Mouse (Mus musculus): ENCODE data around the gene Dapk1.
"Not testable (repeated sequence)": the region's sequence is repeated elsewhere in the genome, so short reads cannot be mapped to it uniquely, and the experiment has no call there.

Gene Dapk1

GRCm38 (mm10) chr13:60601436-60602415 is at the start of gene Dapk1:
Dapk1 (plus strand) TSS chr13:60601947.
- peak; percentile 93 for DNase-seq

DNA sequence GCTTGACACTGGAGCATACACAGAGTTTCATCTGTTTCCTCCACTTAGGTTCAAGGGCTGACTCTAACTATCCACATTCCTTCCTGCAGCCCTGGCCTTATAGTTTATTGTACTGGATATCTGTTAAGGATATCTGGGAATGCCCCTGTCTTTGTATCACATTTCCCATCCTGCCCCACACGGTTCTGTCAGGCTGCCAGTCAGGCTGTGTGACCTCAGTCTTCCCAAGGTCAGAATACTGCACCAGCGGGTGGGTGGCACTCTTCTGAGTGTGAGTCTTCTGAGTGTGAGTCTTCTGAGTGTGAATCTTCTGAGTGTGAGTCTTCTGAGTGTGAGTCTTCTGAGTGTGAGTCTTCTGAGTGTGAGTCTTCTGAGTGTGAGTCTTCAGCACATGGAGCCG is 48.4 kb upstream of the Dapk1 start:
- DNase-seq, result no peak

- no peak for DNase-seq
Observed at GRCm38 (mm10) chr13:60556476-60556875, 45.3 kb upstream of the Dapk1 start.

DNA sequence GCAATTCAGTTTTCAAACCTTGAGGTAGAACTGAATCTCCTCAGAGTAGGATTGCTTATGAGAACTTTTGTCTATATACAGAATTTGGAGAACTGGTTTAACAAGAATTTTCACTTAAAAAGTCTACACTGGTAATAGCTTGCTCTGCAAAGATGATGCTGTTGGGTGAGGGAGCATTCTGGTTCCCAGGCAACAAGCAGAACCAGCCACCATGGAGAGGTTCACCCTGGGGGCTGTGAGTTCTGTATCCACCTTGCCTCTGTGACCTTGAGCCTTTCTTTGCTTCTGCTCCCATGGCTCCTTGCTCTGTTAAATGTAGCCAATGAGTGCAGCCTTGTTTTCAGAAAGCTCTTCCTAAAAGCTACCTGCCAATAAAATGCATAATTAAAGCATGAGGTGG is 44.8 kb upstream of the Dapk1 start:
- no peak for DNase-seq

DNA sequence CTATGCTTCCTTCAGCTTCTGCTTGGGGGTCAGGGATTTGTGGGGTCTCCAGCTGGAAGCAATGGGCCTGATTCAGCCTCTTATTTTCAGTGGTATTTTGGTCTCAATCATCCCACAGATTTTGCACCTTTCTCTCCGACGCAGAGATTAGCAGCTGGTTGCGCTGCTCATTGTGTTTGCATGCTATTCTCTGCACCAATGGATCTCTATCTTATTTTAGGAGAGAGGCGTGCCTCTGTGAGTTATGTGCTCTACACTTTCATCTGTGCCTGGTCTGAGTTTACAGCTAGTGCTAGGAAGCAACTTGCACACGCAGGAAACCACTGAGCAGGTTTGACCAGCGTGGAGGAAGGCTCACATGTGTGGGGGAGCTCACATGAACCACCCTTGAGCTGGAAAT is 37.4 kb upstream of the Dapk1 start:
- no peak for DNase-seq

DNA sequence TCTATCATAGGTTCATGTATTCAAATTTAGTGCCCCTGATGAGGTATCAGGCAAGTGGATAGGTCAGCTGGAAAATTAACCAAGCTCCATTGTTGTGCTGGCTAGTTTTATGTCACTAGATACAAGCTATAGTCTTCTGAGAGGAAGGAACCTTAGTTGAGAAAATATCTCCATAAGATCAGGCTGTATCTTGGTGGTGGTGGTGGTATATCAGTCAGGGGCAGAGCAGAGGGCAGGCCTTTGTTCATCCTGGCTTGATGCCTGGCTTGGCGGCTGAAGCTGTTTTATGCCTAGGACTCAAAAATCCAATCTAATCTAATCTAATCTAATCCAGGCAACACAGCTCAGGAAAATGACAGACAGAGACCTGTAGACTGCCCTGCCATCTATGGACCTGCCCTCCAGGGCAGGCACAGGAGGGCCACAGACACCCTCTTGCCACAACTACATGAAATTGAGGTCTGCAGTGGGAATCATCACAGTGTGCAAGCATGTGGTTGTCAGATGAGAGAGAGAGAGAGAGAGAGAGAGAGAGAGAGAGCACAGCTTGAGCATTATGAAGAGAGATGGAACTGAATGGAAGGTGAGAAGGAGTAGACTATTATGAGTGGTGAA is 32.7 kb upstream of the Dapk1 start:
- DNase-seq, result no peak

DNA sequence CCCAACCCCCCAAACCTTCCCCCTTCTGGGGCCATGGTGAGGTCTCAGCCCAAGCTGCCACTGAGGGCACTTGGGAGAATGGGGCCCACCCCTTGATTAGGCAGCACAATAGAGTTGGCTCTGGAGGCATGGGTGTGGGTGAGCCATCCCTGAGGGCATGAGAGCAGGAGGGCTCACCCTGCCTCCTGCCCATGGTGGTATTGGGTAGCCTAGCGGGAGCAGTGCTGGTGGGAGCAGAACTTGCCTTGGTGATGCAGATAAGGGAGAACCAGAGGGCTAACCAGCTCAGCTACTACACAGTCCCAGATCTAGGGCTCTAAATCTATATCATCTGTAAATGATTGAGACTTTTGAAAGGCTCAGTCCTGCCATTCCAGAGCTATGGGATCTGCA is 32.2 kb upstream of the Dapk1 start:
- no peak for DNase-seq

DNA sequence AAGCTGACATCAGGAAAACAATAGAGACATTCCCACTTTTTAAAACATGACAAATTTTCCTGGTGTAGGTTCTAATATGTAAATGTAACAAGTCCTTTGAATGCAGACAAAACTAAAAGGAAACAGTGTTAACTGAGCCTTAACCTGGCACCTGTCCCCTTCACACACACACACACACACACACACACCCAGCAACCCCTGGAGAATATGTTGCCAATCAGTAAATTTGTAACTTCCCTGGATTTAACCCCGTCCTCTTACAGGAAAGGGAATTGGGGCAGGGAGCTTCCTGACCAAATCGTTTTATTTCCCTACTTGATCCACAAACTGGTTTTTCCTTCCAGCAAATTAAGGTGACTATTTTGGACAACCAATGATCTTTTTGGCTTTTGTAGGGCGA is 28.2 kb upstream of the Dapk1 start:
- no peak for DNase-seq

DNA sequence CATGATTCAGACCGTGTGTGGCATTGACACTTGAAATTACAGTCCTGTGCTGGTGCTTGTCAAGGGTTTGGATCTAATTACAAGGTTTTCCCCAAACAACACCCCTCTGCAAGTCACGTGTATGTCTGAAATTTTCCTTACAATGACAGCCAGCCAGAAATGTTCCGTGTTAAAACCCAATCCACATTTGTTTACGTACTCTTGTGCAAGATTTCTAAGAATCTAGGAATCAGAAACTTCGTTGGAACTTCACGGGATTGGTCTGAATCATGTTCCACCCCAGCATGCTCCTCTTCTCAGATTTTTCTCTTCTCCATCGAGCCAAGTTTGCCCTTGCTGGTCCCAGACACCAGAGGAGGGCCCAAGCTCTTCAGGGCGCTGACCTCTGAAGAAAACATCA is 27.8 kb upstream of the Dapk1 start:
- DNase-seq, result no peak

DNA sequence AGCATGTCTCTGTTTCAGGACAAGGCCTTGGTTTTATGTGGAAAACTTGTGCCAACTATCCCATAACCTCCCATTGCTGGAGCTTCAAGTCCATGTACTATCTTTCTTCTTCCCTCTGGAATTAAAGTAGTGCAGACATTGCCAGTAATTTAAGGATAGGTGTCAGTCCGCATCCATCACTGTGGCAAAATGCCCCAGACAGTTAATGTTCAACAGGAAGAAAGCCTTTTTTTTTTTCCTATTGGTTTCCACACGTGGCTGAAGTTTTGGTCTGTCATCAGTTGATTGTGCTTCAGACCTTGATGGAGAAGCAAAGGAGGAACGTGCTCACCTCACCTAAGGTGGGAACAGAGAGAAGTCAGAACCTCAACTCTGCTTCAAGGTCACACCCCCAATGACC is 23.2 kb upstream of the Dapk1 start:
- DNase-seq, result no peak

- DNase-seq, result no peak
Observed at GRCm38 (mm10) chr13:60594866-60595265, 6.9 kb upstream of the Dapk1 start.

DNA sequence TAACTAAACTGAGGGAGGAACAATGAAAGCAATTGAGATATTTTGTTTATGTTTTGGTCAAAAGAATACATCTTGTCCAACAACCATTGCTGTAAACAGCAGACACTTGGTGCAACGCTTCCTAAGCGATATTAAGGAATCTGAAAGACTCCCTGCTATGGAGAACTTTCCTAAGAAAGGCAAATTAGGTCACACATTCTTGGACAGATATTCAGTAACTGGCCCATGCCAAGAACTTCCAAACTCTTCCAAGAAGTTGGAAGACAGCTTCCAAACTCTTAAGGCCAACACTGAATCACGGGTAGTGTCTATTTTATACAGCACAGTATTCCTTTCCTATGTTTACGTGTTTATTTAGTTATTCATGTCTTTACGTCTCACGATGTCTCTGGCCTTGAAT is 6.2 kb upstream of the Dapk1 start:
- DNase-seq, result no peak

DNA sequence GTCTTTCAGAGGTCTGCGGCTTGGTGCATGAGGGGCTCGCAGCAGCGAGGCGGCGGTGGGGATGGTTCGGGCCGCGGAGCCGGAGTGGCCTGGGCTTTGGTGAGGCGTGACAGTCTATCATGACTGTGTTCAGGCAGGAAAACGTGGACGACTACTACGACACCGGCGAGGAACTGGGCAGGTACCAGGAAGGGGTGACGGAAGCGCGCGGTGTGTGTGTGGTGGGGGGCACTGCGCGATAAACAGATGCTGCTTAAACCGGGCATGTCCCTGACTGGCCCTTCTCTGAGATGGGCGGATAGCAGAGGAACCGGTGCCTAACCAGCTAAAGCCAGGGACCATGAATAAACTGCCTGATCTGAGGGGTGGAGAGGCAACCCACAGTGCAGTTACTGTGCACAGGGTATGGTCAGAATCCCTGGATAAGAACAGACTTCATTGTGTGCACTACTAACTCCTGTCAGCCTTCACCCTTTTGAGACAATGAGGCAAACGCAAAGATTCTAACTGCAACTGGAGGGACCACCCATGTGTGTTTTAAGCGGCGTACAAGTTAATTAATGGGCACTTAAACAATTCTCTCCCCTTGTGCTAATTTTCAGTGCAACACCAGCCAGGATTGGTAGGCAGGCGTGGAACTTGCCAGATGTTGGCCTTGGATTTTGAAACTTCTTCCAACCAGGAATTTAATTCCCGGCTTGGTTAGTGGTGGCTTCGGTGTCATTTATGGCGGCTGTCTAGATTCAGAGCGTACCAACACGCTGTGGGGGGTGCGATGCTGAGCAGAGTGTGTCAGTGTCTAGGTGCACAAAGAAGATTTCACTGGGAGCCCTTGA is 887 bp downstream of the Dapk1 start:
- DNase-seq, result peak; percentile 60

DNA sequence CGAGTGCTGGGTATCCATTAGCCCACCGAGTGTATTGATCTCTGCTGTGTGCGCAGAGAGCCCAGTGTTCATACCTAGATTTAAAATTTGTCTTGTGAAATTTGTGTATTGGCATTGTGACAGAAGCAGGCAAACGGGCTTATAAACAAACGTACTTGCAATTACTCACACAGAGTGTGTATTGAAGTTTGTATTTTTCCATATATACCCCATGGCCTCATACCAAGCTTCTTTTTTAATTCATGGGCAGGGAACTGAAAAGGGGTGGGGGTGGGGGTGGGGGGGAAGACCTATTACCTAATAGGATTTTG is 1.5 kb downstream of the Dapk1 start:
- DNase-seq, result no peak

DNA sequence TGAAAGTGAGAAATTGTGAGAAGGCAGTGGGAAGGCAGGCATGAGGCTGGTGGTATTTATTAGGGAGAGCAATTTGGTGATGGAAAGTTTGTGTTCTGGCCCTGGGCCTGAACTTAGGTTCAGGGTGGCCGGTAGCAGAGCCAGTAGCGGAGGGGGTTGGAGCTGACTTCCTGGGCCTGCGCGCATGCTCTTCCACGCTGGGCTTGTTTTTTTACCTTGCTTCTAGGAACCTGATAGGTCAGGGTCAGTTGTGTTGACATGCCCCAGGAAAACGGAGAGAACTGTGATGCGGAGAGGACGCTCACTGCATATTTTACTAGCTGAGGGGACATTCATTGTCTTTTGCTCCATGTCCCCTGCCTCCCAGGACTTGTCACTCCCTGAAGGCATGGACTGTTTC is 5.7 kb downstream of the Dapk1 start:
- no peak for DNase-seq

- DNase-seq, result no peak
Observed at GRCm38 (mm10) chr13:60608411-60609046, 6.8 kb downstream of the Dapk1 start.

DNA sequence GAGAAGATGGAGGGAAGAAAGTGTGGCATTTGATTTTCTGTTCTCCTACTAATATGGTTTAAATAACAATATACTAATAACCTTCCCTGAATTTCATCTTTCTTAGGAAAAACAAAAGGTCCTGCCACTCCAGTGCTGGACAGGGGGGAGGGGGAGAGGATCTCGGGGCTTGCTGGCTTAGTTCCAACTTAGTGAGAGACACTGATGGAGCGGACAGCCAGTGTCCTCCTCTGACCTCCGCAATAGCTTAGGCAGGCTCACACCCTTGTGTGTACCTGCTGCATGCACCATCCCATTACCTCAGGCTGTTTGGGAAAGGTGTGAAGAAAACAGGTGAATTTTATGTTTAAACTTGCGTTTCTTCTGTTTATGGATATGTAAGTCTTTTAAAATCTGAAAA is 7.5 kb downstream of the Dapk1 start:
- no peak for DNase-seq

DNA sequence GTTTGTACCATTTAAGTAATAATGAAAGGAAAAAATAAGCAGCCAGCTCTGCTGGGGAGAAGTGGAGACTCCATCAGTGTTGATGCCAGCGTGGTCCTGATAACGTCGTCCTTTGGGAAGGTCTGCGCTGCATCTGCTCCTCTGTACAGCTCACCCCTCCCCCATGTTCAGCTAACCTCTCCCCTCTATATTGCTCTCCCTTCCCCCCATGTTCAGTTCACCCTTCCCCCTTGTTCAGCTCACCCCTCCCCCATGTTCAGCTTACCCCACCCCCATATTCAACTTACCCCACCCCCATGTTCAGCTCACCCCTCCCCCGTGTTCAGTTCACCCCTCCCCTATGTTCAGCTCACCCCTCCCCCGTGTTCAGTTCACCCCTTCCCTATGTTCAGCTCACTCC is 8.8 kb downstream of the Dapk1 start:
- no peak for DNase-seq

- DNase-seq, result not testable (repeated sequence)
Observed at GRCm38 (mm10) chr13:60610971-60611370, 9.2 kb downstream of the Dapk1 start.

DNA sequence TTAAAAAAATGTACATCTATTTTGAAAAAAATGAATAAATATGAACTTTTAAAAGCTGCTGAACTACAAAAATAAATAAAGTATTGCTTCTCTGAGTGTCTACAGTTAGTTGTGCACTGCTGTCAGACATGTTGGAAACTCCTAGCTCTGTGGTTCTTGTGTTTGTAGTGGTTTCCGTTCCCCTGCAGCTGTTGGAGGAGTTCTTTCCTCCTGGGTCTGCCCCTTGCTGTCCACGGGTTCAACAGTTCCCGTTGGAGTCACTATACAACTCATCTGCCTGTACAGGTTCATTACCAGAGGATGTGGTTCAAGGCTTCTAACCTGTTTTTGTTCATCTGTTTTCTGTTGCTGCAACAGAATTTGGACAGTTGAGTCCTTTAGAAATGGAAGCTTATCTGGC is 10.4 kb downstream of the Dapk1 start:
- DNase-seq, result no peak

- no peak for DNase-seq
Observed at GRCm38 (mm10) chr13:60614154-60614553, 12.4 kb downstream of the Dapk1 start.

DNA sequence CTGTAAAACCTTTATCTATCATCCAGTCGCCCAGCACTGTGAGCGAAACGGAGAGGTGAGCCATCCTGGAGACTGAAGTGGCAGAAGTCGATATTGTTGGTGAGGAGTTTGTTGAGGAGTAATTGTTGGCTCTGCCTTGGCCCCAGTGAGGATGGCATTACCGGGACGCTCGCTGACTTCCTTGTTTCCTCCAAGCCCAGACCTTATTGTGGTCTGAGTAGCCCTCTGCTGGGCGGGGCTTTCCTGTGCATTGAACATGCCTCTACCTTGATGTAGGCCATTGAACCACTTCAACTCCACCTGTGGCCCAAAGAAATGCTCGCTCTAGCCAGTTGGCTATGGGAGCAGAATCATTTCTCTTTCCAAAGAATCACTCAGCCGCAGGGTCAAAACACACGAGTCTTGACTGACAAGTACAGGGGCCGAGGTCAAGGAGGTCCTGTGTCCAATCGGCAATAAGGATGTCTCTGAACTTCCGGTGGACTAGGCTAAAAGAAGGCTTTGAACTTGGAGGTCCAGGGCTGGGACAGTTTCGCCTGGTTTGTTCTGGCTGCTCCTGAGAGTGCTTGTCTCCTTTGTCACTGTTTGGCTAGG is 13.4 kb downstream of the Dapk1 start:
- no peak for DNase-seq

- no peak for DNase-seq
Observed at GRCm38 (mm10) chr13:60616036-60616435, 14.3 kb downstream of the Dapk1 start.
